Mouse (Mus musculus): ENCODE data around the gene Macrod1. TPM values are rescaled to one million over a fixed set of nuclear protein-coding genes. Genes with fewer than 3 reads are reported as not detected.

Gene Macrod1
- polyA plus RNA-seq, 1 experiment: 33.8 TPM

GRCm38 (mm10) chr19:7090369-7091064 lies 33.9 kb downstream of the Macrod1 start:
- Histone ChIP-seq H3K27ac (ENCODE audit: insufficient read depth, low read length) (no peak overlapping the region), H3K4me3 (replicated peaks; ENCODE audit: insufficient read depth, low read depth, low read length) (no peak overlapping the region), H3K4me1 (ENCODE audit: control insufficient read depth, insufficient read depth, low read length) (peaks cover 32% of the 10 kb centered on the region), H3K27me3 (ENCODE audit: control insufficient read depth, insufficient read depth, low read length) (no peaks in the 10 kb centered on the region)
- TF ChIP-seq POLR2A (IDR thresholded peaks at IDR 0.05; ENCODE audit: borderline replicate concordance, insufficient read depth, low read length) (no peak), CTCF (IDR thresholded peaks at IDR 0.05; ENCODE audit: borderline replicate concordance, insufficient read depth, low read depth, low read length) (no peak)
- whole genome bisulfite sequencing: 27% methylated on average over 10 of the region's 10 CpGs
- peak; percentile 52 to 63 for DNase-seq

GRCm38 (mm10) chr19:7091448-7092050 lies 34.9 kb downstream of the Macrod1 start:
- WGBS: 83% methylated on average over 10 of the region's 10 CpGs
- Histone ChIP-seq H3K4me1 (ENCODE audit: control insufficient read depth, insufficient read depth, low read length) (peaks cover 30% of the 10 kb centered on the region), H3K27me3 (ENCODE audit: control insufficient read depth, insufficient read depth, low read length) (no peaks in the 10 kb centered on the region), H3K4me3 (replicated peaks; ENCODE audit: insufficient read depth, low read depth, low read length) (no peak overlapping the region), H3K27ac (ENCODE audit: insufficient read depth, low read length) (no peak overlapping the region)
- no peak for TF ChIP-seq POLR2A (IDR thresholded peaks at IDR 0.05; ENCODE audit: borderline replicate concordance, insufficient read depth, low read length)
- TF ChIP-seq CTCF (IDR thresholded peaks at IDR 0.05; ENCODE audit: borderline replicate concordance, insufficient read depth, low read depth, low read length): no peak
- DNase-seq: no peak

DNA sequence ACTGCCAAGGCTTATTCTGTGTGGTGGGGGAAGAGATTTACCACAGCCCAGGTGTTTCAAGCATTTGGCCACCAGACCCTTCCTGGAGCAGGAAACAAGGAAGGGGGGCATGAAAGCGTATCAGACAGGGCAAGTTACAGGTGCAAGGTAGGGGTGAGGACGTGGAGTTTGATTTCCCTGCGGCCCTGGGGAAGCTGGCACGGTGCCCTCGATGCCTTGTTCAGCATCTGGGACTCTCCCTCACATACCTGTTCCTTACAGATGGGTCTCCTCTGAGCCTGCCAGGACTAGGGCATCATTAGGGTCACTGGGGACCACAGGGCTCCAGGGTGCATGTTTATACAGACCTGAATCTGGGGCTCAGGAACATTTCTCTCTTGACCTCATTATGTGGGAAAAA lies 36.1 kb downstream of the Macrod1 start:
- no peak overlapping the region for H3K4me3 ChIP-seq (replicated peaks; ENCODE audit: insufficient read depth, low read depth, low read length)
- TF ChIP-seq POLR2A (IDR thresholded peaks at IDR 0.05; ENCODE audit: borderline replicate concordance, insufficient read depth, low read length): no peak
- no peak for TF ChIP-seq CTCF (IDR thresholded peaks at IDR 0.05; ENCODE audit: borderline replicate concordance, insufficient read depth, low read depth, low read length)
- H3K27ac ChIP-seq (ENCODE audit: insufficient read depth, low read length): no peak overlapping the region
- H3K27me3 ChIP-seq (ENCODE audit: control insufficient read depth, insufficient read depth, low read length): no peaks in the 10 kb centered on the region
- H3K4me1 ChIP-seq (ENCODE audit: control insufficient read depth, insufficient read depth, low read length): peaks cover 30% of the 10 kb centered on the region
- WGBS: 51% methylated on average over 5 of the region's 5 CpGs
- DNase-seq: no peak

DNA sequence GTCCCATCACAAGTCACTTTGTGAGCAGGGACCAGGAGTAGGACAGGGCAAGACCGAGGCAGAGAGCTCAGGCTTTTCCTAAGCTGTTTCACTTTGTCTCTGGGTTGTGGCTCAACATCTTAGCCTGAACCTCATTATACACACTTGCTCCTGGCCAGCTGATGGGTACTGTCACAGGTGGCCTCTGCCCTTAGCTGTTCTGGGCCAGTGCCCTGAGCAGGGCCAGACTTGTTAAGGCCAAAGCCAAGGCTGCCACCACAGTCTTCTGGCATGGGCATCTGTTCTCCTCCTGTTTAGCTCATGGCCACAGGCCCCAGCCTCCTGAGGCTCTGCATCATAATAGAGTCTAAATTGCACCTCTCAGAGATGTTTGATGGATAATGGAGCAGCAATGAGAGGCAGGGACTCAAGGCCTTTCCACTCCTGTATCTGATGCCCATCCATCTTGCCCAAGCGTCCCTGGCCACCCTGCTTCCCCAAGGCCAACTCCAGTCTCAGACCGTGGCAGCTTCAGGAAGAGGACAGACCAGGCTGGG lies 43.1 kb downstream of the Macrod1 start:
- H3K4me1 ChIP-seq (ENCODE audit: control insufficient read depth, insufficient read depth, low read length): peaks cover 24% of the 10 kb centered on the region; the same call in 1 of the 2 replicates
- no peak for DNase-seq
- no peaks in the 10 kb centered on the region for H3K27me3 ChIP-seq (ENCODE audit: control insufficient read depth, insufficient read depth, low read length)
- TF ChIP-seq CTCF (IDR thresholded peaks at IDR 0.05; ENCODE audit: borderline replicate concordance, insufficient read depth, low read depth, low read length) (no peak), POLR2A (IDR thresholded peaks at IDR 0.05; ENCODE audit: borderline replicate concordance, insufficient read depth, low read length) (no peak)
- no peak overlapping the region for H3K27ac ChIP-seq (ENCODE audit: insufficient read depth, low read length)
- WGBS: 80% methylated on average over 3 of the region's 3 CpGs
- H3K4me3 ChIP-seq (replicated peaks; ENCODE audit: insufficient read depth, low read depth, low read length): no peak overlapping the region

- no peak overlapping the region for H3K4me3 ChIP-seq (replicated peaks; ENCODE audit: insufficient read depth, low read depth, low read length)
- no peaks in the 10 kb centered on the region for H3K27me3 ChIP-seq (ENCODE audit: control insufficient read depth, insufficient read depth, low read length)
- TF ChIP-seq POLR2A (IDR thresholded peaks at IDR 0.05; ENCODE audit: borderline replicate concordance, insufficient read depth, low read length): no peak
- TF ChIP-seq CTCF (IDR thresholded peaks at IDR 0.05; ENCODE audit: borderline replicate concordance, insufficient read depth, low read depth, low read length): no peak
Observed at GRCm38 (mm10) chr19:7102039-7102438, 45.4 kb downstream of the Macrod1 start.

GRCm38 (mm10) chr19:7103349-7103992 lies 46.9 kb downstream of the Macrod1 start:
- TF ChIP-seq POLR2A (IDR thresholded peaks at IDR 0.05; ENCODE audit: borderline replicate concordance, insufficient read depth, low read length) (no peak), CTCF (IDR thresholded peaks at IDR 0.05; ENCODE audit: borderline replicate concordance, insufficient read depth, low read depth, low read length) (no peak)
- Histone ChIP-seq H3K4me1 (ENCODE audit: control insufficient read depth, insufficient read depth, low read length) (peaks cover 45% of the 10 kb centered on the region), H3K27ac (ENCODE audit: insufficient read depth, low read length) (no peak overlapping the region), H3K27me3 (ENCODE audit: control insufficient read depth, insufficient read depth, low read length) (no peaks in the 10 kb centered on the region), H3K4me3 (replicated peaks; ENCODE audit: insufficient read depth, low read depth, low read length) (no peak overlapping the region)
- 32% methylated on average over 4 of the region's 4 CpGs for WGBS
- DNase-seq: no peak

More at GRCm38 (mm10) chr19:7102039-7102438, 45.4 kb downstream of the Macrod1 start:
- Histone ChIP-seq H3K4me1 (ENCODE audit: control insufficient read depth, insufficient read depth, low read length) (peaks cover 30% of the 10 kb centered on the region), H3K27ac (ENCODE audit: insufficient read depth, low read length) (no peak overlapping the region)
- 78% methylated on average over 10 of the region's 10 CpGs for WGBS
- no peak for DNase-seq

DNA sequence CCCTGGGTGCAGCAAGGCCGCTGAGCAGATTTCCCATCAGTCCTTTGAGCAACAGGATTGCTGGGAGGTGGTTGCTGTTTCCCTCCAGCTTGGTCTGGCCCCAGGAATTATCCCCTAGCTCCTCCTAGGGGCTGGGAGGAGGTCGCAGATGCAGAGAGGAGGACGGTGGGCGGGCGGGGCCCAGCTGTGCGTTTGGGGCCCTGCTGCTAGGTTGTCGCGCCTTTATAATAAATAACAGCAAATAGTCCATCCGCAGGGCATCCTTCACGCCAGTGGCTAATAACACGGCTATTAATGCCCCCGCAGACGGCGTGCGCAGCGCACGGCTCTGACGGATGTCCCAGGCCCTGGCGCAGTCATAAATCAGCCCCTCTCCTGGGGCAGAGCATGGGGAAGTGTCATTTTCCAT lies 47.4 kb downstream of the Macrod1 start:
- 73% methylated on average over 19 of the region's 19 CpGs for WGBS
- no peak for DNase-seq
- H3K27ac ChIP-seq (ENCODE audit: insufficient read depth, low read length): no peak overlapping the region
- peaks cover 50% of the 10 kb centered on the region for H3K4me1 ChIP-seq (ENCODE audit: control insufficient read depth, insufficient read depth, low read length)
- no peak for TF ChIP-seq CTCF (IDR thresholded peaks at IDR 0.05; ENCODE audit: borderline replicate concordance, insufficient read depth, low read depth, low read length)
- no peaks in the 10 kb centered on the region for H3K27me3 ChIP-seq (ENCODE audit: control insufficient read depth, insufficient read depth, low read length)
- no peak overlapping the region for H3K4me3 ChIP-seq (replicated peaks; ENCODE audit: insufficient read depth, low read depth, low read length)
